ENCODE assay signal across 13 mouse cellular contexts in the genomic region with DNA sequence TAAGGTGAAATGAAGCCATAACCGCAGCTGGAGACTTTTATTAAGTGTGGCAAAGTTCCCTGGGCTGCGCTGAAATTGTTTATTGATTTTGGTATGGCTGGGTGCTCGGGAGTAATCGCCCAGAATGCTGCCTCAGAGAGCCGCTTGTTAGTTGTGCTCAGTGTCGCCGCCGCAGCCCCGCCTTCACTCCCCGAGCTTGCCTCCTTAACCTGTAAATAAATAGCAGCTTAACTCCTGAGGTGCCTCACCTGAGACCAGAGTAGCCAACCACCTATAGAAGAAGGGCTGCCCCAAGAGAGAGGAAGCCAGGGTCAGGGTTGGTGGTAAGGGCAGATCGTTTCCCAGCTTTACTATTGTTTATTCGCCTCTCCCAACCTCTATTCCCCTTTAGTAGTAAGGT. TPM values are rescaled to one million over a fixed set of nuclear protein-coding genes. Genes with fewer than 3 reads are reported as not detected.
A peak's percentile ranks its signal among the peaks of the same experiment; 100 is the strongest.
DNase-seq lines count a peak whose midpoint lies in the region; ATAC-seq and TF ChIP-seq lines count a peak whose summit lies in the region.
"Had no signal": no experiment of that assay in that cellular context is flagged by ENCODE, and none has a peak within 500 bp of the region (broad histone marks: within the 10 kb centered on the region; RNA-seq: fewer than 3 reads in every experiment).

No protein-coding gene starts in this region.

- 10% methylated on average over 12 of the region's 12 CpGs for WGBS in hindbrain, embryonic 13.5 days
- 24% methylated on average over 12 of the region's 12 CpGs for WGBS in hindbrain, embryonic 10.5 days
- WGBS in kidney, postnatal 0 days, result 10% methylated on average over 12 of the region's 12 CpGs
- WGBS in neural tube, embryonic 13.5 days, result 13% methylated on average over 12 of the region's 12 CpGs

- peaks cover 10% of the 10 kb centered on the region for H3K4me1 ChIP-seq in hindbrain, embryonic 13.5 days (replicated peaks)
- peaks cover 17% of the 10 kb centered on the region for H3K4me1 ChIP-seq in hindbrain, embryonic 10.5 days (replicated peaks)
- 0 out of 2 replicates have a peak, but pooled peaks cover 3% of the 10 kb centered on the region for H3K4me1 ChIP-seq in kidney, postnatal 0 days (replicated peaks; ENCODE audit: insufficient read depth, low read length)
- H3K4me1 ChIP-seq in neural tube, embryonic 13.5 days (replicated peaks), result peaks cover 10% of the 10 kb centered on the region

- TF ChIP-seq POLR2A in brain, embryonic 14.5 days (IDR thresholded peaks at IDR 0.05; ENCODE audit: borderline replicate concordance, extremely low read depth, insufficient read depth, insufficient read length, poor library complexity, severe bottlenecking), result no peak

- no peak overlapping the region for H3K4me3 ChIP-seq in hindbrain, embryonic 13.5 days
- H3K4me3 ChIP-seq in hindbrain, embryonic 10.5 days, result no peak overlapping the region
- H3K4me3 ChIP-seq in kidney, postnatal 0 days (replicated peaks; ENCODE audit: low read depth, low read length), result no peak overlapping the region; the same call in 1 of the 2 replicates
- no peak overlapping the region for H3K4me3 ChIP-seq in neural tube, embryonic 13.5 days
- H3K4me3 ChIP-seq: layer of hippocampus, adult 2 months had no signal

- TF ChIP-seq CTCF in brain, embryonic 14.5 days (IDR thresholded peaks at IDR 0.05; ENCODE audit: borderline replicate concordance, extremely low read depth, insufficient read depth, insufficient read length), result no peak
- TF ChIP-seq CTCF in kidney, postnatal 0 days (IDR thresholded peaks at IDR 0.05; ENCODE audit: low read depth), result no peak

- H3K27ac ChIP-seq in hindbrain, embryonic 13.5 days, result no peak overlapping the region
- H3K27ac ChIP-seq in hindbrain, embryonic 10.5 days, result no peak overlapping the region
- H3K27ac ChIP-seq in kidney, postnatal 0 days, result no peak overlapping the region
- H3K27ac ChIP-seq in neural tube, embryonic 13.5 days (replicated peaks), result no peak overlapping the region
- H3K27ac ChIP-seq: layer of hippocampus, adult 2 months had no signal

- peaks cover 28% of the 10 kb centered on the region for H3K27me3 ChIP-seq in hindbrain, embryonic 13.5 days
- H3K27me3 ChIP-seq in hindbrain, embryonic 10.5 days (ENCODE audit: insufficient read depth, poor library complexity, severe bottlenecking), result peaks cover 36% of the 10 kb centered on the region
- no peaks in the 10 kb centered on the region for H3K27me3 ChIP-seq in kidney, postnatal 0 days (ENCODE audit: insufficient read depth, low read length)
- H3K27me3 ChIP-seq in neural tube, embryonic 13.5 days, result peaks cover 55% of the 10 kb centered on the region

- H3K4me2 ChIP-seq in hindbrain, embryonic 13.5 days, result peak overlapping the region; percentile 17
- peak overlapping the region; percentile 37 for H3K4me2 ChIP-seq in kidney, postnatal 0 days (ENCODE audit: low read length)
- 0 out of 2 replicates have a peak overlapping the region, but pooled peaks have one; percentile 9 for H3K4me2 ChIP-seq in neural tube, embryonic 13.5 days

- H3K9me3 ChIP-seq in hindbrain, embryonic 13.5 days, result no peaks in the 10 kb centered on the region
- H3K9me3 ChIP-seq in hindbrain, embryonic 10.5 days, result no peaks in the 10 kb centered on the region
- no peaks in the 10 kb centered on the region for H3K9me3 ChIP-seq in kidney, postnatal 0 days (replicated peaks; ENCODE audit: low read length)
- no peaks in the 10 kb centered on the region for H3K9me3 ChIP-seq in neural tube, embryonic 13.5 days

- no peak overlapping the region for H3K9ac ChIP-seq in hindbrain, embryonic 13.5 days
- no peak overlapping the region for H3K9ac ChIP-seq in kidney, postnatal 0 days (ENCODE audit: low read depth, low read length)
- H3K9ac ChIP-seq in neural tube, embryonic 13.5 days, result no peak overlapping the region

- no peaks in the 10 kb centered on the region for H3K36me3 ChIP-seq in hindbrain, embryonic 13.5 days
- H3K36me3 ChIP-seq in hindbrain, embryonic 10.5 days, result no peaks in the 10 kb centered on the region
- H3K36me3 ChIP-seq in kidney, postnatal 0 days (ENCODE audit: insufficient read depth, low read length), result no peaks in the 10 kb centered on the region
- H3K36me3 ChIP-seq in neural tube, embryonic 13.5 days, result no peaks in the 10 kb centered on the region

- no peak for ATAC-seq in hindbrain, embryonic 13.5 days (ENCODE audit: low FRiP score)
- no peak for ATAC-seq in kidney, postnatal 0 days (replicated peaks; ENCODE audit: low FRiP score, low read depth)
- no peak for ATAC-seq in neural tube, embryonic 13.5 days (ENCODE audit: low read depth)
- ATAC-seq: forebrain, embryonic 16.5 days had no signal

- DNase-seq in hindbrain, embryonic 10.5 days (ENCODE audit: low spot score), result no peak
- peak; percentile 28 for DNase-seq in brain, embryonic 14.5 days (ENCODE audit: low read depth)
- DNase-seq in kidney, postnatal 0 days (ENCODE audit: low spot score), result no peak
- DNase-seq in adrenal gland, postnatal 14 days, result no peak
- no peak for DNase-seq in thymus, postnatal 0 days (ENCODE audit: low spot score)
- no peak for DNase-seq in adrenal gland, adult 8-10 months
- DNase-seq: lung, adult 18-20 months had no signal

RNA-seq across cellular contexts. Expression of a gene that starts 40.3 kb away (rescaled TPM):
- 5.3 and 6.7 TPM in 2 replicates for polyA plus RNA-seq in hindbrain, embryonic 13.5 days (2015; fragmentation: Nextera tagmentation; extraction: Ambion mirVana)
- 0.31 and 0.71 TPM in 2 replicates for polyA plus RNA-seq in hindbrain, embryonic 10.5 days (2016; fragmentation: Nextera tagmentation; extraction: Ambion mirVana)
- polyA plus RNA-seq in brain, embryonic 14.5 days (2012; rRNA removed), result 5.7 and 12.3 TPM in 2 replicates
- polyA plus RNA-seq in kidney, postnatal 0 days (2015; fragmentation: Nextera tagmentation; extraction: Ambion mirVana), result 3.5 and 3.6 TPM in 2 replicates
- 2.7 and 3.0 TPM in 2 replicates for polyA plus RNA-seq in neural tube, embryonic 13.5 days (2015; fragmentation: Nextera tagmentation; extraction: Ambion mirVana)
- 0.26 and 0.34 TPM in 2 replicates for total RNA-seq in adrenal gland, postnatal 14 days (2021)
- polyA plus RNA-seq in thymus, postnatal 0 days (2015; fragmentation: Nextera tagmentation; extraction: Ambion mirVana), result 0.03 TPM in 1 of 2 replicates, not detected in the other
- under 1 TPM in 3 of 4 experiments, not detected in 1; 0.24 to 0.52 (median 0.41) TPM for total RNA-seq in adrenal gland, adult 8-10 months (2022)
- total RNA-seq: common myeloid progenitor, adult 5-6 weeks; monocyte, adult 5-6 weeks had no signal
